Mouse (Mus musculus) cerebellum, adult 11-12 months (tissue): ENCODE results near the gene Ush1c.
A peak's percentile ranks its signal among the peaks of the same experiment; 100 is the strongest.

ENCODE experiments used
- DNase-seq: peaks from one replicate; pipeline ENCODE4 v3.0.0; 2022

Gene Ush1c

DNA sequence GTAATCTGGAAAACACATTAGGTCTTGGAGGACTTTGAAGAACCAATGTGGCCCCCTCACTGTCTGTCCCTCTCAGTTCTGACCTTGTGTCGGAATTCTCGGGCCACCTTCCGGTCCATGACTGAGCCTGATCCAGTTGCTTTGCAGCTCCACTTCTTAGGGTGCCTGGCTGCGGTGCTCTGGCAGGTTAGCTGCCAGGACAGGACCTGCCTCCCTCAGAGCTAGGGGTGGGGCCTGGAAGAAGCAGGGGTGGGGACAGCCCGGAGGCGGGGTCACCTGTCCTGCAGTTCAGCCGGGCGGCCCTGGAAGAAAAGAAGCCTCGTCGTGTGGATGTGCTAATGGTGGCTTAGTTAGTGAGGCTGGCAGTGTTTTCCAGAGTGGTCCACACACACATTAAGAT is at the start of gene Ush1c:
Ush1c (minus strand) TSS at position 158 of the 400 bp plus-strand sequence.
- no peak for DNase-seq

DNA sequence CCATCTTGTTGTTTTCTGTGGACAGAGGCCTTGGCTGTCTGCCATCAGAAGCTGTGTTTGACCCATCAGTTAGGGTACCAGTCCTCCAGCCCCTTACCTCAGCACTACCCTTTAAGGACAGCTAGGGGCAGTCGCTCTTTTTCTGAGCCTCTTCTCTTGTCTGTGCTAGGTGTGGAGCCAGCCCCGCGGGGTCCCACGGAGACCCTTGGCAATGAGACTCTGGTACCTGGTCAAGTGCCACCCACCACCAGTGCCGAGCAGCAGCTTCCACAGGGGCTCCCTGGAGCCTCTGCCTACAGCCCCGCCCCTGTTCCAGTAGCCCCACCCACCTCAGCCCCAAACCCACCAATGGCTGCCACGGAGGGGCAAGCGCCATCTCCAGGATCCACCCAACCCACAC is 48.7 kb upstream of the Ush1c start:
- no peak for DNase-seq

DNA sequence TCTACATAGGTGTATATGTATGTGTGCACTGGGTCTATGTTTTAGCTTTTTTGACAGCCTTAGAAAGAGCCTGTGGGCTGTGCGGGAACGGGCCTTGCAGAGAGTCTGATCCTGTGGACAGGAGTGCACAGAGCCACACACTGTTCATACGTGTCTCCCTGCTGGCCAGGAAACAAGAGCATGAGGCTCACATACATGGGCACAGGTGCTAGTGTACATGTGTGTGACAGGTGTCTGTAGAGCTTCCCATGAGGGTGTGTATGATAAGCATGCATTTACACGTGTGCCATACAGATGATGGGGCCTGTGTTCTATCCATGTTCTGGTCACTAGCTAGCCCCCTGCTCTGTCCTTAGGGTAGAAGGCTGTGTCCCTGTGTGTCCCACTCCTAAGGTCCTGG is 48.1 kb upstream of the Ush1c start:
- no peak for DNase-seq

DNA sequence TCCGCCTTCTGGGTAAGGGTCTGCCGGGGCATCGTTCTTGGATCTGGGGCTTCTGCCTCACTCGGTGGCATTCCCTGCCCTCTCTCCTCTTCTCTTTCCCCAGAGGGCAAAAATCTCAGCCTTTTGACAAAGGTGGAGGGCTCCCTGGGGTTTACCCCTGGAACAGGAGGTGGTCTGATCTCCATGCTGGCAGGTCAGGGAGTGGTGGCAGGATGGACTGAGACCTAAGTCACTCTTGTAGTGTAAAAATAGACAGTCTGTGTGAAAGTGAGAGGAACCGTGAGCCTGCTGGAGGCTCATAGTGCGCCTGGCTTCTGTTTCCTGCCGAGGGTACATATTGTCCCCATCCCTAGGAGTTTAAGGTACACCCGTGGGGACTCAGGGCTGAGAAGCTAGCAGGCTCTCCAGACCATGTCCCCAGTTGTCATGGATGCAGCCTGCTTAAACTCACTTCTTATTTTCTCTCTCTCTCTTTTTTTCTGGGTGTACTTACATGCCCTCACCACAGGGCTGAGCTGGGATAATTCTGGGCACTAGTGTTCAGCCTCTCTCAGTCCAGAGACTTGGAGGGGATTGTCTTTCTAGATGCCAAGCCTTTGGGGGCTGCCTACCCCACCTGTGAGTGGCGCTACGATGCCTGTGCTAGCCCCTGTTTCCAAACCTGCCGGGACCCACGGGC is 47.0 kb upstream of the Ush1c start:
- DNase-seq = no peak

DNA sequence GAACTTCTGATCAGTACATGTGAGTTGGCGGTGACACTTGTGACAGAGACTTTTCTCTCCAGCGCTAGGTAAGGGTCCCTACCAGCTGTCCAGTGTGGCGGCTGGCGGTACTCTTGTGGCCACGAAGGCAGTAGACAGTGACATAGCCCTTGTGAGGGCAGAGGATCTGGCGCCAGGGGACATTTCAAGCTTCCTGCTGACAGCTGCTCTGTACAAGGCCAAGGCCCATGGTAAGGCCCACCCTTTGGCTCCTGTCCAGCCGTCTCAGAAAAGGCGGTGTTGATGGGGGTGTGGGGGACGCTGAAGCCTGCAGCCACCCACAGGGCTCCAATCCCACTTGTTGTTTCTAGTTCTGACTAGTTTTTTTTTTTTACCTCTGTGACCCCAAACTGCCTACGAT is 45.4 kb upstream of the Ush1c start:
- no peak for DNase-seq

DNA sequence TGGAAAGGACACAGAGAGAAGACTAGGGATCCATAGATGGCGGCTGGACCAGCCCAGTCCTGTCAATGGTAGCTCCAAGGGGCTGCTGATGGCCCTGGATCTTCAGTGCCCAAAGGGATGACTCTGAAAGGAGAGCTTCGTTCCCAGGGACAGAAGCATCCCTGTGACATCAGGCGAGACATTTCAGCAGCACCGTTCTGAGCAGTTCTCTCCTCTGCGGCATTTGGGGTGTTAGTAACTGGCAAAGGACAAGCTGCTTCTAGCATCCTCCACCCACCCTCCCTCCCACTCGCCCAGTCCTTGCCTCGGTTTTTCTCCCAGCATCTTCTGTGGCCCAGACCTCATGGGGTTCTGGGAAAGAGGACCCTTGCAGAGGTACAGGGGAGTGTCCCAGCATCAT is 44.0 kb upstream of the Ush1c start:
- no peak for DNase-seq

DNA sequence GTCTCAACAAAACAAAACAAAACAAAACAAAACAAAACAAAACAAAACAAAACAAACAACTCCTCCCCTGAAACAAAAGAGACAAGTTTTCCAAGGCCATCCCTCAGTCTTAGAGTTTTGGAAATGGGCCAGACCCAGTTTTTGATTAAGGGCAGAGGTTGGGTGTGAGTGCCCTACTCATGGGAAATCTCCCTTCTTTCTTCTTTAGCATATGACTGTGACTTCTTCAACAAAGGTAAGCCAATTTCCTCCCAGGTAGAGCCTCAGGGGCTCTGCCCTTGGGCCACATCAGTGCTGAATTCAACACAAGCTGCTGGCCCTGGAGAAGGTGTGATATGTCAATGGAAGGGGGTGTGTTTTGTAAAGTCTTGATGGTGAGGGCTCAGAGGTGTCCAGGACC is 42.6 kb upstream of the Ush1c start:
- no peak for DNase-seq

DNA sequence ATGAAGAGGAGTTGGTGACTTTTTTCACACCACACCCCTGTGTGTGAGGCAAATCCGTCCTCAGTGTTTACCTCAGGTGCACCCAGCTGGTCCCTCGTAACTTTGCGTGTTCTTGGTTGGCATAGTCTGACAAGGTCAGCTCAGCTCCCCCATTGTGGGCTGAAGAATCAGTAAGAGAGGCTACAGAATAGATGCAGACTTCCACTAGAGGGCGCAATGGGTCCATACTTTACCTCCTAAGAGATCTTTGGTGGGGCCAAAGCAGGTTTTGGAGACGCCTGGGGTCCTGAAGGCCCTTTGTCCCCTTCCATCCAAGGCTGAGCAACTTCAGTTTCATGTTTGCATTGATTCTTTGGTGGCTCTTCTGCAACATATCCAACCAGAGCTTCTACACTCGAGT is 41.6 kb upstream of the Ush1c start:
- peak; percentile 38 for DNase-seq

DNA sequence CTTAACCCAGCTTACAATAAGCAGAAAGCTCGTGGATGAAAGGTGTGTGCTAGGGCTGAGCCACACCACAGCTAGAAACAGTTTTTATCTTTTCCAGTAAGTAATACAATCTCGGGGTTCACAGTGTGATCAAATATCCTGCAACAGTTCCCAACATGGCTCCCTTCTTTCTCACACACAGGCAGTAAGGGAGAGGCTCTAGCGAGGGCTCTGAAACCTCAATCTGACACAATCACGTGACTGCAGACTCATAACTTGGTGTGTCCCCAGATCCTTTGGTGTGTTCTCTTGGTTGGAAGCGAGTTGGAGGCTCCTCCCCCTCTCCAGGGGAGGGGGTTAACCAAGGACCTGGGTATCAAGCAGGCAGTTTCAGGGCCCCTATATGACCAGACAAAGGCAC is 37.9 kb upstream of the Ush1c start:
- DNase-seq = no peak

DNA sequence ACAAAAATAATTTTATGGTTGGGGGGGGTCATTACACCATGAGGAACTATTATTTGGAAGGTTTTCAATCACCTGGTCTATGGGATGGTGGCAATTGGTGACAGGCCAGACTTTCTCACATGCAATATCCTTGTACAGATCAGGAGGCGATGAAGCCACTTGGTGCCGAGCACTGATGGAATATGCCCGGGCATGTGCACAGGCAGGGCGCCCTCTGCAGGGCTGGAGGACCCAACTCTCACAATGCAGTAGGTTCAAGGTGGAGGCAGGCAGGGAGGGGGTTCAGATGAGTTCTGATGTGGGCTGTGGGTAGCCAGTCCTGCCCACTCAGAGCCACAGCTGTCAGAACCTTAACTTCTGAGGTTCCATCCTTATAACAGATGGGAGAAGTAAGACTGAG is 13.5 kb upstream of the Ush1c start:
- no peak for DNase-seq

DNA sequence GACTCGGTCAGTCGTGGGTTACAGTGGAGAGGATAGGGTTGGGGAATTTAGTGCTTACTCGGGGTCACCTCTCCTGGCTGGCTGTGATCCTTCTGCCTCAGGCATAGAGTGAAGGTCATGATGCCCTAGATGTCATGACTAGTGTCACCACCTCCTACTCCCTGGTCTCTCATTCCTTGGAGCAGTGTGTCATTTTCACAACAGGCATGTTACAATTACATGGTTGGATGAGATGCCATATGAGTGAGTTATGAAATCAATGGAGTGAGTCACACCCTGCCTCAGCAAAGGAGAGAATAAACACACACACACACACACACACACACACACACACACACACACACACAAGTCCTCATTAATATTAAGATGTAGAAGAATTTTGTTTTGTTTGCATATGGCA is 9.3 kb upstream of the Ush1c start:
- no peak for DNase-seq

DNA sequence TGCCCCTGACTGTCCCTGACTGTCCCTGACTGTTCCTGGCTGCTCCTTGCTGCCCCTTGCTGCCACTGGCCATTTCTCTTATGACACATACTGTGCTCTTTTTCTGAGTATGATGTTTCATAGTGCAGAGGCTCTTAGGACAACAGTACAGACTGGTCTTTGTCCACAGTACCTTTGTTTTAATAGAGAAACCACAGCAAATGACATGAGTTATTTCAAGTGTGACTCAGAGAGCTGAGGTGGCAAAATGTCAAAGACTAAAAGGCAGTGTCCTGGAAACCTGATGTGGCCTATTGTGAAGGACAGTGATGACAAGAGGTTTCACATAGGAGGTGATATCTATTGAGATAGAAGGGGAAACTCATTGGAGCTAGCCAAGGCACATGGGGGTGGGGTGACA is 8.6 kb upstream of the Ush1c start:
- no peak for DNase-seq

DNA sequence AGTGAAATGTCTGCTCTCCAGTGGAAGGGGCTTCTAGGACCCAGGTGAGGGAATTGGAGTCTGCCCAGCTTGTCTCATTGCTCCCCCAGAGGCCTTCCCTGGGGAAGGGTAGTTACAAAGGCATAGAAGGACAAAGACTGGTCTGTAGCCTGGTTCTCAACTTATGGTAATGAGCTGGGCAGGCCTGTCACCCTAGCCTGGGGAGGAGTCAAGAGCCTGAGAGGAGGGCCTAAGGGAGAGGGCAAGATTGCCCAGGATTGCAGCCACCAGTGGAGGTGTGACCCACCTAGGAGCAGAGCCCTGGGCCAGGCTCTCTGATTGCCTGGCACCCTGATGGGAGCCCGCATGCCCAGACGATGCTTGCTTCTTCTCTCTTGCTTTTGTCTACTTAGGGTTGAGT is 2.4 kb upstream of the Ush1c start, which contains the start of gene Otog:
Otog (plus strand) TSS at position 292 of the 400 bp plus-strand sequence.
- no peak for DNase-seq

DNA sequence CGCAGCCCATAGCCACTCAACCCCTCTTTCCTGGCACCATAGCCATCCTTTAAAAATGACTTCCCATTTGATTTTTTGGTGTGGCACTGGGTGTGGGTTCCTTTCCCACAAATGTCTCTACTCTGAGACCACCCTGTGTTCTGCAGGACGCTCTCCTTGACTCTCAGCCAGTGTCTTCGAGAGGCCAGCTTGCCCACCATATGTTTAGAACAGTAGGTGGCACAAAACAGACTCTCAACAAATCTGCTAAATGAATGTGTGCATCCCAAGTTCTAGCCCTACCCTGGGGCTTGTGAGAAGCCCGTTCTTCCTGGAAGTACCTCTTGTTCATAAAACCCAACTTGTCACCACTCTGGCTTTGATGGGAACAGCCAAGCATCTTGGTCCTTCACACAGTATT is 1.8 kb upstream of the Ush1c start:
- DNase-seq = peak; percentile 53

DNA sequence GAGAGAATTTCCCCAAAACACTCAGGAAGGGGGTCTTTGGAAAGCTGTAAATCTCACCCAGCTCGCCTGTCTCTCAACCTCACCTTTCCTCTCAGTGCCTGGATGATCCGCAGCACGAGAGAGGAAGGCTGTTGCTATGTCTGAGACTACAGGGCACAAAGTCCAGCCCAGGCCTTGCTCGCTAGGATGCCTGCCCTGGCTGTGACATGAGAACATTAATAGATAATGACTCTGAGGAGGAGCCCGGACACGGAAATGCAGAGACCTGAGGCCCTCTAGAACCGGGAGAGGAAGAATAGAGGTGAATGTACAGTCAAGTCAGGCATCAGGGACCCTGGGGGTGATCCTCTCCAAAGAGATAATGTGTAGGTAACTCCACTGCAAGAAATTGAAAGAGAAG is 1.1 kb downstream of the Ush1c start:
- DNase-seq = no peak

DNA sequence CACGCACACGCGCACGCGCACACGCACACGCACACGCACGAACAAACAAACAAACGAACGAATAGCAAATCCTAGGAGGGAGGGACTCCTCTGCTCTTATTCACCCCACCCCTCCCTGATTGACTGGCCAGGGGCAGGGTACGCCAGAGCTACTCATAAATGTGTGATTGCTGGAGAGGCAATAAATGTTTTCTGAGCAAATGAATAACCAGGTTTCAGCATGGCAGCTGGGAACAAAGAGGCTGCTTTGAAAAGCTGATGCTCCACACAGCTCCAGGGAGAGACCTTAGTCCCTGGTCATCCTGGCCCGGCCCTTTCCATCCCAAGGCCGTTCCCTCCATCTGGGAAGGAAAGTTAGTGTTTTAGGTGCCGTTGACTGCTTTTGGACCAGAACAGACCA is 1.9 kb downstream of the Ush1c start:
- no peak for DNase-seq

DNA sequence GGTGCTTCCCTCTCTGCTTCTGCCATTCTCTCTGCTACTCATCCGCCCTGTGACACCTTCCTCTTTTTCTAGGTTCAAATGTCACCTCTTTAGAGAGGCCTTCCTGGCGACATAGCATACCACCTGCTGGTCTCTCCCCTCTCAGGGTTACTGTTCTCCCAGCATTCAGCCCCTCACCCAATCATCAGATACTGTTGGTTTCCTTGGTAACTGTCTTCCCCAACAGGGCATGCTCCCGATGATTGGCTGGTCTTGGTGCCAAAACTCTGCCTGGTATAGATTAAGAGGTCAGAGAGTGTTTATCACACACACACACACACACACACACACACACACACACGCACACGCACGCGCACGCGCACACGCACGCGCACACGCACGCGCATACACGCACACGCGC is 2.4 kb downstream of the Ush1c start:
- DNase-seq = no peak

DNA sequence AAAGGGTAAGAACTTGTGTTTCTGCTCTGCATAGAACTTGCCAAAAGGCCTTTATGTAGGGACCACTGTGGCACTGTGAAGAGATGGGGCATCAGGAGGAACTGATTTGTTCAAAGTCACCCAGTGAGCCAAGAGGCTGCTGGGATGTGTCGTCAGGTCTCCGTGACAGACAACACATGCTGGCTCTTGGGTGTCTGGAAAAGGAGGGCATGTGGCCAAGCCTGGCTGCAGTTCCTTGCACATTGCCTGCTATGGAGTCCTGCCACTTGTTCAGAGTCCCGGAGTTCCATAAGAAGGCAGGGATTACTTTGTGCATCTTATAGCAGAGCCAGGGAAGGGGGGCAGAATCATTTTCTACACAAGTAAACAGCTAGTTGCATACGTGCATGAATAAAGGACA is 11.4 kb downstream of the Ush1c start:
- peak; percentile 30 for DNase-seq

DNA sequence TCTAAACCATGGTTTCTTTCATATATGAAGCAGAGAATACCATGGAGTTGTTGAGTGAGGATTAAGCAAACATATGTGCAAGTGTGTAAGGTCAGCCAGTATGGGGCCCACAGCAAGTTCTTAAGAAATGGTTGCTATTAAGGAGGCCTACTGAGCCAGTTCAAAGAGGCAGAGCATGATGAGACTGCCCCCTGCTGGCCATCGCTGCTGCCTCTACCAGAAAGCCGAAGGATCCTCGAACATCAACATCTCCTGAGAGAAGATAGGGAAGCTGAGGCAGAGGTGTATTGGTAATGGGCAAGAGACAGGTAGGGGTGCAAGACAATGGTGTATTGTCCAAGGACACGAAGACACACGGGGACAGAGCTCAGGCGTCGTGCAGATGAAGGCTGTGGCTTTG is 12.1 kb downstream of the Ush1c start:
- DNase-seq = peak; percentile 32

DNA sequence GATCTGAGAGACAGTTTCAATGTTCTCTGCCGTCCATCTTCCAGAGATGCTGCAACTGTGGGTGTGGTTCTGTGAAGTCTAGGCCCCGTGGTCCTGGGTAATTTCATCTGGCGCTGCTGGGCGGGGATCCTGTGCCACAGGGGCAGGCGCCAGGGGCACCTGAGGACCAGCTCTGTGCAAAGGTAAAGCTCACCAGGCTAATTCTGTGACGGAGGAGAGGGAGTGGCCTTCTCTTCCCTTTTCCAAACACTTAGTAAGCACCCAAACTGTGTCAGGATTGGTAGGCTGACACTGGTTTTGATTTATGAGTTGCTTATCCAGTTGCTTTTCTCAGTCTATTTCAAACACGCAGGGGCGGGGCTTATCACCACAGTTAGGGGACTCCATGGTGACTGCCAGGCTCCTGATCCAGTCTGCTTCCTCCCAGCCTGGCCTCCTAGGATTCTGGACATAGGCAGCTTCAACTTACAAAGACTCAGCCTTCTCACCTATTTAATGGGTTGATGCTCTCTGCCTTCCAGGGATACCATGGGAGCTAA is 17.6 kb downstream of the Ush1c start:
- DNase-seq = no peak

DNA sequence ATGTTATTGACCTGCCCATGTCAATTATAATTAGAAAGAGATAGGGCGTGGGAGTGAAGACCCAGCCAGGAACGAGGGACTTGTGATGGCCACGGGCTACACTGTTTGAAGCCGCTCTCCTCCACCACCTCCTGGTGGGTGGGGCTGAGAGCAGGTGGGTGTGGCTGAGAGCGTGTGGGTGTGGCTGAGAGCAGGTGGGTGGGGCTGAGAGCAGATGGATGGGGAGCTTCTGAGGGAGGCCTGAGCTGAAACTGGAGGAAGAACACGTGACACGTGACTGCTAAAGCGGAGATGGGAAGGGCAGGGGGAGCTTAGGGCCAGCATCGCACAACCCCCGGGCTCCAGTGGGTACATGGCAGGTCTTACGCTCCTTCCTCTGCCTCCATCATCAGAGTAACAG is 19.9 kb downstream of the Ush1c start:
- DNase-seq = no peak

DNA sequence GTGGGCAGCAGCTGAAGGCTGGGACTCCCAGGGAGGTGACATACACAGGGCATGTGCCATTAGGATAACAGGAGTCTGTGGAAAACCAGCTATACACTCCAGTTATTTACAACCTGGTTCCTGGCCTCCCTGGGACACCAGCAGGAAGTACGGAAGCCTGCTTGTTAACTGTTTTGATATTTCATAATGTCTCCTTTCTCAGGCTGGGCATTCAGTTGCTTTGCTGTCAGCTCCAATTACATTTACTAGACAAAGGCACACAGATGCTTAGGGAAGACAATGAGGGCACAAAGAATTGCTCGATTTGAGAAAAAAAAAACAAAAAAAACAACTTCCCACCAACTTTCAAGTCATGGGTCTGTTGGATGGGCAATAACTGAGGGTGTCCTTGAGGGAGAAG is 21.8 kb downstream of the Ush1c start:
- no peak for DNase-seq

DNA sequence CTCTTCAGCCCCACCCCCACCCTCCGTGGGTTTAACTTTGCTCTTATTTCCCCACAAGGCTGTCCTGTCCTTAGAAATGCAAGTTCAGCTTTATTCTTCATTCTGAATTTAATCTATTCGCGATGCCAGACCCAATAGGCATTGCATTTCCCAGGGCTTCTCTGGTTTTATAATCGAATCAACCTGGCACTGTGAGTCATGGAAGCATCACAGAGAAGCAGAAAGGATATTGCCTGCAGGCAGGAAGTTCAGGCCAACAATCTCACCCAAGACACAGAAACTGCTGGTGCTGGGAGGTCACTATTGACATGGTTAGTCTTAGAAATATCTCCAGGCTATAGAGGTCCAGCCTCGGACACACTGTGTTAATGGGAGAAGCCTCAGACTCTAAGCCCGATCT is 28.0 kb downstream of the Ush1c start:
- no peak for DNase-seq

DNA sequence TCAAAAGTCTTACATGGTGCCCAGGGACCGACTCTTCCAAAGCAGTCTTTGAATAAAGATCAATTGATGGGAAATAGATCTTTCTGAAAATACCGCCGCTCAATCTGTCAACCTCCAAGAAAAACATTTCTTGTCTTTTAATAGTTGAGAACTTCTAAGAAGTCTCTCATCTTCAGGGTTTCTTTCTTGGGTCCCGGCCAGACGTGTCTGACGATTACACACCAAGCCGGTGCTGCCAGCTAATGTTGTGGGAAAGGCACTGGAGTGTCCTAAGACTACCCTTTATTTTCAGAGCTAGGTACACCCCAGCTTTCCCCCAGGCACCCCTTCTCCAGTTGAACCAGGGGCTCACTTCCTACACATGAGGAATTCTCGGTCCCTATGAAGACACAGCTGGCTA is 30.2 kb downstream of the Ush1c start:
- DNase-seq = no peak

DNA sequence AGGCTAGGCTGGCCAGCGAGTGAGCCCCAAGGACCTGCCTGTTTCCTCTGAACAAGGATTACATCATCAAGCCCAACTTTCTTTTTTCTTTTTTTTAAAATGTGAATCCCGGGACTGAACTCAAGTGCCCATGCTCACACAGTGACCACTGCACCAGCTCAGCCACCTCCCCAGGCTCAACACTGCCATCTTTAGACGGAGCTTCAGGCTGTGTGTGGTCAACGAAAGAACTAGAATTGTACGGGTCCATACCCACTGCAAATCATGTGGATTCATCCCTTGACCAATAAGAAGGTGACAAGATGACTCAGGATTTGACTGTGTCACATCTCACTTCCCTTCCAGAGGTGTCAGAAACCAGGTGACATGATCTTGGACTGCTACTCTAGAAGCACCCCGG is 33.5 kb downstream of the Ush1c start:
- no peak for DNase-seq
